Mouse (Mus musculus): ENCODE measurements at regions not wholly inside any gene's neighbourhood (a gene's known extent, or its start where the extent isn't known, plus 50 kb on each side); places are given as distances from the start of the nearest gene placed in this dataset.
A peak's percentile ranks its signal among the peaks of the same experiment; 100 is the strongest.

DNA sequence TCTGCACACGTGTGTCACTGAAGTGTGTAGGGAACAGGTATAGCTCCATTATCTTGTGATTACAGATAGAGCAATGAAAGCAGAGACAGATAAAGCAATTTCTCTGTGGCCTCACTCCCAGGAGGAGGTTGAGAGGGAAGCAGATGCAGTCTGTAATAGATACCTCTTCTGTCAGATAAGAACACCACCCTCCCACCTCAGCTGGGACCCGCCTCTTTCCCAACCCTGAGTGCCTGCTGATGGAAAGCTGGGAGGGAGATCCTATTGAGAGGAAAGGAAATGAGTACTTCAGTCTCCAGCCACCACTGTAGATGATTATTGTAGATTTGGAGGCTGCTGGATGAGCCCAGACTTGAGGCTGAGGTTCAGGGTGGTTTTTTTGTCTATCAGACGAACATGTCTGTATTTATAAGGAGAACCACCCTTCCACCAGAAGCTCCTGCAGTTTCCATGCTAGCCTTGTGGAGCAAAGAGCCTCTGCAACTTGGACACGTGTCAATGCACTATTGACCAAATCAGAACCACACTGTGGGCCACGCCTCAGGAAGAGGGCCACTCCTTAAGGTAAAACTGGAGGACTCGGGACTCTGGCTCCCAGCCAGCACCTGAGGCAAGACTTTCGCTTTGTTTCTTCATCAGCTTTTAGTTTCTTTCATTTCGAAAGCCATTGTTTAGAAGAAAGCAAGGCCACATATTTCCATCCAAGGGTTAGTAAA is 55.3 kb upstream of the Plekha5 start:
- no peak for DNase-seq (ENCODE audit: inconsistent ontology term)

GRCm38 (mm10) chr6:140367303-140367702 is 56.6 kb upstream of the Plekha5 start:
- DNase-seq (ENCODE audit: inconsistent ontology term): no peak

DNA sequence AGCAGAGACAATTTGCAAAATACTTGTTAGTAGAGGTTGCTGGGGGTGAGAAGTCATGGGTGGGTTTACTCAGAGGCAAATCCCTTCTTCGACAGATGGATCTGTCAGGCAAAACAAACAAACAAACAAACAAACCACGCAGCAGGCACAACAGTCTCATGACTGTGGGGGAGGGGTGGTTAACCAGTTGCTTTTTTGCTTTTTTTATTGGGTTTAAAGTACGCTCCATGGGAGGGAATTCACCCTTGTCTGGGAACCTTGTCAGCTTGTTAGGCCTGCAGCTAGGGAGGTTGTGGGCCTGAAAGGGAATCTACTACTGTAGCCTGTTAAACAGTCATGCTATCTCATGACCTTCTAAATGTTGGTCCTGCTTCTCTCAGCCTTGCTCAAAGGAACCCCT is 57.1 kb upstream of the Plekha5 start:
- DNase-seq (ENCODE audit: inconsistent ontology term): no peak

DNA sequence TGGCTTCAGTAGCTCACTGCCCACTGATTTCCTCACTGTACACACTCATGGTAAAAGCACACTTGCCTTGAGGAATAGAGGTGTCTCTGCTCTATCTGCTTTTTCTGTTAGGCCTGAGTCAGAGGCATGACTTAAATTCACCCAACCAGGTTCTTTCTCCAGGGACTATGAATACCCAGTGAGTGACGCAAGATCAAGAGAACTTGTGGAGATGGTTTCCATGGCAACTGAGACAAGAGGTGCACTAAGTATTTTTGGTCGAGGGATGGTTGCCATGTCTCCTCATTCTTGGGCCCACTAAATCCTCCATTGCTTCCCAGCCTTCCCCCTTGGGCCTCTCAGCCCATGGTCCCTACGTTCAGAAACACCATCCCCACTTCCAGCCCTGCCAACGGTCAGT is 62.9 kb upstream of the Plekha5 start:
- DNase-seq (ENCODE audit: inconsistent ontology term): no peak

GRCm38 (mm10) chr6:140357901-140358300 is 66.0 kb upstream of the Plekha5 start:
- no peak for DNase-seq (ENCODE audit: inconsistent ontology term)

DNA sequence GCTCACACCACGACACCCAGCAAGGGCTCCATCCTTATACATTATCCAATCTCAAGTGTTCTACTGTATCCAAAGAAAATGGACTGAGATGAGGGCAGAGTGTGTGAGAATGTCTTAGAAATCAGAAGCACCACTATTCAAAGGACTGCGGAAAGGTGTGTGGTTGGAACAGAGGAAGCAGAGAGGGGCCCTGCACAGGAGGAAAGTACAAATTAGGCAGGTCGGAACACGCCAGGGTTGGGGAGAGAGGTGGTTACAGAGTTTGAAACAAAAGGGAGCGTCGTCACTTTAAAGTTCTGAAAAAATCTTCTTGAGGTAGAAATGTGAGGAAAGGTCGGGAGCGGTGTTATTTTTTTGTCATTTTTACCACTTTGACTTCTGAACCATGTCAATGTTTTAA is 66.6 kb upstream of the Plekha5 start:
- no peak for DNase-seq (ENCODE audit: inconsistent ontology term)

DNA sequence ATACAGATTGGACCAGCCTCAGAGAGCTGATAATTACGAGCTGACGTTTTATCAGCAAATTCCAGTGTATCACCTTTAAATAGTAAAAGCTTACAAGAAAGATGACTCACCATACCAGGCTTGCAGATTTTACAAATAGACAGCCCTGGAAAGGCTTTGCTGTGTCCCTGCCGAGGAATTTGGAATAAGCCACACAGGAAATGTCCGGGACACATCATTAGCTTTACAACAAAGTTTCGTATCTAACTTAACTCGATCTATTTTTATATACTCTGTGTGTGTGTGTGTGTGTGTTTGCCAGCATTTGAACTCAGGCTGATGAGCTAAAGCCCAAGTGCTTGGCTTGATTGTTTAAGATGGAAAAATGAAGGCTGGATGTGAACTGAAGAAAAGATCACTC is 69.8 kb upstream of the Plekha5 start:
- no peak for DNase-seq (ENCODE audit: inconsistent ontology term)

GRCm38 (mm10) chr6:140353610-140354009 is 70.2 kb upstream of the Plekha5 start:
- no peak for DNase-seq (ENCODE audit: inconsistent ontology term)

GRCm38 (mm10) chr6:140351365-140352095 is 72.3 kb upstream of the Plekha5 start:
- DNase-seq (ENCODE audit: inconsistent ontology term): no peak

- DNase-seq (ENCODE audit: inconsistent ontology term): no peak
Measured at GRCm38 (mm10) chr6:140348578-140348977, 75.3 kb upstream of the Plekha5 start.

DNA sequence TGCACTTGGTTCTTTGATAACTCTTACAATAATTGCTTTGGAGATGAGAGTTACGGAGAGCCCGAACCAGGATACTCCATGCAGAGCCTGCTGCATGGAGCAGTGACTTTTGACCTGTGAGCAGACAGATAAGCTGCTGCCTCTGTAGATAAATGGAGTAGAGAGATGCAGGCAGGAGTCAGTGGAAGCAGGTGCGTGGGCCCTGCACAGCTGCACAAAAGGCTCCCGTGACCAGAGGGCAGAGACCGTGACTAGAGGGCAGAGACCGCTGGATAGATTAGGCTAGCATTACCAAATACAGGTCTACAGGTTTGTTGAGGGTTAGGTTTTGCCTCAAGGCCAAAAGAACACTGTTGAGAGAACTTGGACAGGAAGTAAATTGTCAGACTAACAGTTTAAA is 76.9 kb upstream of the Plekha5 start:
- no peak for DNase-seq (ENCODE audit: inconsistent ontology term)

DNA sequence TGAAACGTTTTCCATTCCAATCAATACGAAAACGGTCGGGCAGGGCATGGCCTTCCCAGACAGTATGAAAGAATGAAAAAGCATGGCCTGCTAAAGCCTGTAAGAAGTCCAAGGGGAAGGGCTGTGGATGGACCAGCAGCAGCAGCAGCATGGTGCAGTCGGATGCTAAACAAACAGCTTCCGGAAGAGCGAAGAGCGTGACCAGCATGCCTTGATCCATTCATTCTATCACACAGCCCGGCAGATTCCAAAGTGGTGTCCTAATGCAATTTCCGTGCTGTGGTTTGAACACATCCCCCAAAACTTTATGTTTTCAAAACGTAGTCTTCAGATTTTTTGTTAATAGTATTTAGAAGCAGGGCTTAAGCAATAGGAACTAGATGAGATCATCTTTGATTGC is 80.2 kb upstream of the Plekha5 start:
- DNase-seq (ENCODE audit: inconsistent ontology term): no peak

- DNase-seq (ENCODE audit: inconsistent ontology term): no peak
Measured at GRCm38 (mm10) chr6:140342881-140343280, 81.0 kb upstream of the Plekha5 start.

DNA sequence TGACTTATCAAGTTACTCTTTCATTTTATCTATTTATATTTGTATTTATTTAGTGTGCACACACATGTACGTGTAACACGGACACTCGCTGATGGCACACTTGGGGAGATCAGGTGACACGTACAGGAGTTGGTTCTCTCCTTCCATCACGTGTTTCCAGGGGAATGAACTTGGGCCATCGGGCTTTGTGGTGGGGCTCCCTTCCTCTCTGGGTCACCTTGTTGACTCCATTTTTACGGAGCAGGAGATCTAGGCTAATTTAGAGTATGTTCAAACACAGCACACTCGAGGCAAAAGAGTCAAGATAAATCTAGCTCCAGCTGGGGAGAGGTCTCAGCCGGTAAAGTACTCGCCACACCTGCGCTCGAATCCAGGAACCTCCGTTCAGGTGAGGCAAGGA is 84.1 kb upstream of the Plekha5 start:
- no peak for DNase-seq (ENCODE audit: inconsistent ontology term)

- DNase-seq (ENCODE audit: inconsistent ontology term): peak; percentile 36
Measured at GRCm38 (mm10) chr6:140337897-140338749, 85.7 kb upstream of the Plekha5 start.

GRCm38 (mm10) chr6:140337083-140337491 is 86.8 kb upstream of the Plekha5 start:
- peak; percentile 9 for DNase-seq (ENCODE audit: inconsistent ontology term)

DNA sequence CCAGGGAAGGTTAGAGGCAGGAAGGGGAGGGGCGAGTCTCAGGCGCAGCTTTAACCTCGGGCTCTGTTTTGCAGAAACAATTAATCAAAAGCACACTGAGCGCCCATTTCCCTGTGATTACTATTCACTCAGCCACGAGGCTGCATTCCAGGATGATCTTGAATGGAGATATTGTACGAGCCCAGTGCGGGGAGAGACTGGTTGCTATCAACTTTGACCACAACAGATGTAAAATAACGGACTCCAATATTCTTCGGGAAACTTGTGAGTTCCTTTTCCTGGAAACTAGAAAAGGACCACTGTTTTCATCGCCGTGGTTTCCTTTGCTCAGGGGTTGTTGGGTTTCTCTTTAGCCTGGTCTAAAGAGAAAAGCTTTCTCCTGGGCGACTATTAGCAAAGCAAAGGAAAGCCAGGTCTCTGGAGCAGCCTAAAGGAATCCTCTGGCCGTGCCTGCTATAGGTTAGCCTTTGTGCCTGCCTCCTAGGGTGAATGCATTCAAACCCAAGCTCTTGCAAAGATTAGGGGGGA is 87.4 kb upstream of the Plekha5 start:
- peak; percentile 83 for DNase-seq (ENCODE audit: inconsistent ontology term)

DNA sequence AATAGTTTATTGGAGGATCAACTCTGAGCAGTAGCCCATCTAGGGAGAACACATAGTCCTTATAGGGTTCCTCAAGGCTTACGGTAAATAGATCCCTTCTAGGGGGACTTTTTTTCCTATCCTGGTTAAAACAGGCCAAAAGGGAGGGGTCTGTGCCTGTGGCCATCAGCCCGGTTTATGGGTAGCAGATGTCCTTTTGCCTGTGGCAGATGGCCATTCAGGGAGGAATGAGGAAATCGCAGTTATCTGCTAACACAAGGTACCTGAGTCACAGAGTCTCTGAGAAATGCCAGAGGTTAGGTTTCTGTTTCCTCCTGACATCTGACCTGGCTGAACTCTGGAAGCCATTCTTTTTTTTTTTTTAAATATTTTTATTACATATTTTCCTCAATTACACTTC is 90.5 kb upstream of the Plekha5 start:
- DNase-seq (ENCODE audit: inconsistent ontology term): no peak

DNA sequence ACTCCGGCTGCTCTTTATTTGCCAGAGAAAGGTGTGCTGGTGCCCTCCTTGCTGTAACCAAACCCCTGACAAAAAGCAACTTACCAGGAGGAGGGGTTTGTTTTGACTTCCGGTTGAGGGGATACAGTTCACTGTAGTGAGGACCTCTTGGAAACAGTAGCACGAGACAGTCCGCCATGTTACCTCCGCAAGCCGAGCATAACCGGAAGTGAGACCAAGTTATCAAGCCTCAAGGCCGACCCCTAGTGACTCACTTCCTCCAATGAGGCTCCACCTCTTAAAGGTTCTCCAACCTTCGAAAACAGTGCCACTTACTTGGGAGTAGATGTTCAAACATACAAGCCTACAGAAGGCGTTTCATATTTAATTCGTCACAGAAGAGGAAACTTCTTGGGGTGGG is 115.2 kb upstream of the Plekha5 start:
- no peak for DNase-seq (ENCODE audit: inconsistent ontology term)

- DNase-seq (ENCODE audit: inconsistent ontology term): no peak
Measured at GRCm38 (mm10) chr6:140306811-140307558, 116.9 kb upstream of the Plekha5 start.

DNA sequence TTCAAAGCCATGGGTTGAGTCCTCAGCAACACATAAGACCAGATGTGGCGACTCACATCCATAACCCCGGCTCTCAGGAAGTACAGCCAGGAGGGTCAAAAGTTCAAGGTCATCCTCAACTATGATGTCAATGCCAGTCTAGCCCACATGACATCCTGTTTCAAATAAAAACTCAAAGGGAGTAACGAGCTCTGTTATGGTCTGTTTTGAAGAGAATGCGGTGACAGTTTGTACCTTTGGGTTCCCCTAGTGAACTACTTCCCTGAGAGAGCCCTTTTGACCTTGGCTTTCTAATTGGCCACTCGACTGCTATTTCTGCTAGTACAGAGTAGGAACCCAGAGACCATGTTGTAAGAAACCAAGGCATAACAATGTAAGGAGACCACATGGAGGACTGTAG is 119.7 kb upstream of the Plekha5 start:
- no peak for DNase-seq (ENCODE audit: inconsistent ontology term)

Data from Muller cell, postnatal 12 days (primary cell).